Mouse (Mus musculus) frontal cortex, adult 2 months (tissue): ENCODE measurements at regions not wholly inside any gene's neighbourhood (a gene's known extent, or its start where the extent isn't known, plus 50 kb on each side); places are given as distances from the start of the nearest gene placed in this dataset.

Experiments
- DNase-seq, 2 experiments: peaks; one replicate each; pipeline ENCODE4 v3.0.0; 2022; ENCODE audit warnings: low spot score in 1 of 2; ENCODE audit errors: extremely low spot score in 1 of 2

GRCm38 (mm10) chr6:118330496-118330895 lies 88.8 kb downstream of the Bms1 start:
- DNase-seq, result no peak

GRCm38 (mm10) chr6:118327458-118327857 lies 91.8 kb downstream of the Bms1 start:
- DNase-seq, result no peak

- no peak for DNase-seq
These were observed 93.6 kb downstream of the Bms1 start for GRCm38 (mm10) chr6:118325681-118326080.

GRCm38 (mm10) chr6:118324559-118324958 lies 94.7 kb downstream of the Bms1 start:
- DNase-seq, result no peak

- no peak for DNase-seq
These were observed 96.2 kb downstream of the Bms1 start for GRCm38 (mm10) chr6:118323052-118323451.

- DNase-seq, result no peak
These were observed 96.6 kb downstream of the Bms1 start for GRCm38 (mm10) chr6:118322631-118323030.

- DNase-seq, result no peak
These were observed 97.2 kb downstream of the Bms1 start for GRCm38 (mm10) chr6:118322061-118322460.

- no peak for DNase-seq
These were observed 99.2 kb downstream of the Bms1 start for GRCm38 (mm10) chr6:118320021-118320525.

GRCm38 (mm10) chr6:118315881-118316280 lies 103.4 kb downstream of the Bms1 start:
- no peak for DNase-seq

GRCm38 (mm10) chr6:118314941-118315687 lies 104.2 kb downstream of the Bms1 start:
- no peak for DNase-seq

- no peak for DNase-seq
These were observed 108.2 kb downstream of the Bms1 start for GRCm38 (mm10) chr6:118311081-118311480.

GRCm38 (mm10) chr6:118309923-118310322 lies 109.4 kb downstream of the Bms1 start:
- DNase-seq, result no peak

GRCm38 (mm10) chr6:118308586-118308985 lies 110.7 kb downstream of the Bms1 start:
- no peak for DNase-seq

GRCm38 (mm10) chr6:118307481-118307880 lies 110.0 kb upstream of the Ret start:
- DNase-seq, result no peak

GRCm38 (mm10) chr6:118305209-118305608 lies 107.7 kb upstream of the Ret start:
- DNase-seq, result no peak

- DNase-seq, result peak in 1 of 2 experiments; percentile 12
These were observed 105.3 kb upstream of the Ret start for GRCm38 (mm10) chr6:118302783-118303350.

- no peak for DNase-seq
These were observed 104.6 kb upstream of the Ret start for GRCm38 (mm10) chr6:118301880-118302782.

GRCm38 (mm10) chr6:118300781-118301180 lies 103.3 kb upstream of the Ret start:
- no peak for DNase-seq

- no peak for DNase-seq
These were observed 100.1 kb upstream of the Ret start for GRCm38 (mm10) chr6:118297576-118297975.

GRCm38 (mm10) chr6:118293986-118294385 lies 96.5 kb upstream of the Ret start:
- no peak for DNase-seq

- no peak for DNase-seq
These were observed 95.4 kb upstream of the Ret start for GRCm38 (mm10) chr6:118292928-118293327.
